Mouse (Mus musculus) midbrain, embryonic 12.5 days (tissue): ENCODE data around the gene Emc9. TPM values are rescaled to one million over a fixed set of nuclear protein-coding genes. Genes with fewer than 3 reads are reported as not detected.

Experiments
- ATAC-seq: fragments of 200-750 bp; cut with Nextera tagmentation; 2 replicates; pipeline ENCODE4 v1.8.0; 2017; ENCODE audit warnings: low read depth, moderate TSS enrichment, moderate library complexity; ENCODE audit not compliant: low FRiP score
- H3K27ac ChIP-seq: fragments of 300-500 bp; sonication (generic); replicated peaks from 2 replicates; pipeline ENCODE4 v1.5.1; 2016; ENCODE audit warnings: mild to moderate bottlenecking
- H3K27me3 ChIP-seq: fragments of 300-500 bp; sonication (generic); 2 replicates; pipeline ENCODE4 v1.6.1; 2016; ENCODE audit warnings: mild to moderate bottlenecking
- H3K36me3 ChIP-seq: fragments of 300-500 bp; sonication (generic); 2 replicates; pipeline ENCODE4 v1.6.1; 2016
- H3K4me1 ChIP-seq: fragments of 300-500 bp; sonication (generic); 2 replicates; pipeline ENCODE4 v1.6.1; 2016
- H3K4me2 ChIP-seq: fragments of 300-500 bp; sonication (generic); replicated peaks from 2 replicates; pipeline ENCODE4 v1.6.1; 2016; ENCODE audit warnings: mild to moderate bottlenecking, moderate library complexity
- H3K4me3 ChIP-seq: fragments of 300-500 bp; sonication (generic); 2 replicates; pipeline ENCODE4 v1.5.1; 2016; ENCODE audit warnings: mild to moderate bottlenecking
- H3K9ac ChIP-seq: fragments of 300-500 bp; sonication (generic); replicated peaks from 2 replicates; pipeline ENCODE4 v1.6.1; 2016; ENCODE audit warnings: mild to moderate bottlenecking, moderate library complexity
- H3K9me3 ChIP-seq: fragments of 300-500 bp; sonication (generic); 2 replicates; pipeline ENCODE4 v1.6.1; 2016; ENCODE audit warnings: mild to moderate bottlenecking
- WGBS: fragments of 180-500 bp; shearing (Covaris S2); methylation state at CpG from one replicate; pipeline ENCODE4 v1.1.7; 2016; 5-methylcytosine and 5-hydroxymethylcytosine counted together
- polyA plus RNA-seq: library from polyadenylated mRNA; unstranded; fragments of >200 nt; fragmentation: Nextera tagmentation; extraction: Ambion mirVana; gene quantifications from 2 replicates; pipeline ENCODE4 v1.2.1, GENCODE M21; 2016

Gene Emc9
- polyA plus RNA-seq, 1 experiment from 2014 or later: 6.4 TPM

- Histone ChIP-seq H3K4me1 (peaks cover 15% of the 10 kb centered on the region), H3K4me3 (no peak within 1 kb of the TSS), H3K9me3 (no peaks in the 10 kb centered on the region), H3K27me3 (no peaks in the 10 kb centered on the region), H3K9ac (no peak within 1 kb of the TSS), H3K4me2 (no peak within 1 kb of the TSS), H3K36me3 (peaks cover 9% of the 10 kb centered on the region; the same call in 1 of the 2 replicates), H3K27ac (no peak within 1 kb of the TSS)
- ATAC-seq: no peak
- WGBS: 85% methylated on average over 8 of the region's 8 CpGs
These were observed 9.8 kb downstream of the Emc9 start, which contains the start of gene Fitm1 for GRCm38 (mm10) chr14:55575302-55575701. TSS of gene Fitm1 (plus strand) at chr14:55575617.

GRCm38 (mm10) chr14:55571760-55572159 lies 13.3 kb downstream of the Emc9 start:
- Histone ChIP-seq H3K4me3 (no peak overlapping the region), H3K9me3 (no peaks in the 10 kb centered on the region), H3K27ac (no peak overlapping the region), H3K9ac (no peak overlapping the region), H3K36me3 (peaks cover 38% of the 10 kb centered on the region), H3K4me1 (no peaks in the 10 kb centered on the region), H3K4me2 (no peak overlapping the region), H3K27me3 (no peaks in the 10 kb centered on the region)
- ATAC-seq: no peak

- H3K27me3 ChIP-seq: no peaks in the 10 kb centered on the region
- no peaks in the 10 kb centered on the region for H3K9me3 ChIP-seq
- H3K27ac ChIP-seq: no peak overlapping the region
- H3K4me1 ChIP-seq: no peaks in the 10 kb centered on the region
- H3K4me3 ChIP-seq: no peak overlapping the region
- H3K4me2 ChIP-seq: no peak overlapping the region
- peaks cover 50% of the 10 kb centered on the region for H3K36me3 ChIP-seq
- WGBS: 92% methylated on average over 2 of the region's 2 CpGs
- ATAC-seq: no peak
- H3K9ac ChIP-seq: no peak overlapping the region
These were observed 14.5 kb downstream of the Emc9 start for GRCm38 (mm10) chr14:55570588-55570987.

DNA sequence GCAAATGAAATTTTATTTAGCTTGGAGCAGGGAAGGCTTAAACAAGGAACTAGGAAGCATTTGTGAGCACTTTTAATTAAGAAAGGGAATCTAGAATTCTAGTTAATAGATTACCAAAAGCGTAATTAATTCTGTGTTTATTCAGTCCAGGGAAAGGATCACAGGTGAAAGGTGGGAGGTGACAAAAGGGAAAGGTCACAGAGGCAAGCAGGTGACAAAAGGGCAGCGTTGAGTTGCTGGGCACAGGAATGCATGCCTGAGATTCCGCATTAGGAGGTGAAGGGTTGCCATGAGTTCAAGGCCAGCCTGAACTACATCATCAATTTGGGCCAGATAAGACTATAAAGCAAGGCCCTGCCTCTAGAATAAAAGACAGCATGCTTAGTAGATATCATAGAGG lies 17.6 kb downstream of the Emc9 start:
- WGBS: 90% methylated on average over 3 of the region's 3 CpGs
- Histone ChIP-seq H3K9me3 (no peaks in the 10 kb centered on the region), H3K4me3 (no peak overlapping the region), H3K9ac (no peak overlapping the region), H3K36me3 (peaks cover 74% of the 10 kb centered on the region), H3K27ac (no peak overlapping the region), H3K4me2 (no peak overlapping the region), H3K4me1 (no peaks in the 10 kb centered on the region), H3K27me3 (no peaks in the 10 kb centered on the region)
- ATAC-seq: no peak

- H3K36me3 ChIP-seq: peaks cover 73% of the 10 kb centered on the region
These were observed 19.4 kb downstream of the Emc9 start for GRCm38 (mm10) chr14:55565748-55566147.

DNA sequence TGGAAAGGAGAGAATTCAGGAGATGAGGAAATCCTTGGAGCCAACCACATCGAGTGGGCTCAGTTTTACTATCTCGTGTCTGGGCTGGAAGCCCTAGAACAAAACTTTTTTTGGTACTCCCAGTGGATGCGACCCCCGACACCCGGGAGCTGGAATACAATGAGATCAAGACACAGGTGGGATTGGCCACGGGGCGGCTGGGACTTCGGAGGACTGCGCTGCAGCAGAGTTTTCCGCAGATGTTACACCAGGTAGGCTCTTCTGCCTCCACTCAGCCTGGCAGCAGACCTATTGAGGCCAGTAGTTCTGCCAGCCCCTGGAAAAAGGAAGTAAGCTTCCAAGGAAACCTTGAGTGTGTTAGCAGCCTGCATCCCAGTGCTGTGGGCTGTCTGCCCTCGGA lies 21.9 kb downstream of the Emc9 start:
- no peak for ATAC-seq
- Histone ChIP-seq H3K27ac (no peak overlapping the region), H3K27me3 (no peaks in the 10 kb centered on the region), H3K9me3 (no peaks in the 10 kb centered on the region), H3K9ac (no peak overlapping the region), H3K4me1 (peaks cover 16% of the 10 kb centered on the region), H3K36me3 (peaks cover 50% of the 10 kb centered on the region), H3K4me3 (no peak overlapping the region), H3K4me2 (no peak overlapping the region)
- 93% methylated on average over 11 of the region's 11 CpGs for WGBS

More at GRCm38 (mm10) chr14:55565748-55566147, 19.4 kb downstream of the Emc9 start:
- ATAC-seq: no peak
- H3K27ac ChIP-seq: no peak overlapping the region
- no peak overlapping the region for H3K9ac ChIP-seq
- H3K4me3 ChIP-seq: no peak overlapping the region
- no peaks in the 10 kb centered on the region for H3K27me3 ChIP-seq
- 86% methylated on average over 3 of the region's 3 CpGs for WGBS
- no peaks in the 10 kb centered on the region for H3K9me3 ChIP-seq
- no peak overlapping the region for H3K4me2 ChIP-seq
- peaks cover 13% of the 10 kb centered on the region for H3K4me1 ChIP-seq

GRCm38 (mm10) chr14:55561860-55562259 lies 23.2 kb downstream of the Emc9 start:
- Histone ChIP-seq H3K9me3 (no peaks in the 10 kb centered on the region), H3K4me2 (peak overlapping the region; percentile 86), H3K36me3 (peaks cover 37% of the 10 kb centered on the region), H3K4me1 (peaks cover 17% of the 10 kb centered on the region), H3K4me3 (no peak overlapping the region), H3K27ac (no peak overlapping the region), H3K27me3 (no peaks in the 10 kb centered on the region), H3K9ac (no peak overlapping the region)
- ATAC-seq: no peak
- WGBS: 91% methylated on average over 10 of the region's 10 CpGs

DNA sequence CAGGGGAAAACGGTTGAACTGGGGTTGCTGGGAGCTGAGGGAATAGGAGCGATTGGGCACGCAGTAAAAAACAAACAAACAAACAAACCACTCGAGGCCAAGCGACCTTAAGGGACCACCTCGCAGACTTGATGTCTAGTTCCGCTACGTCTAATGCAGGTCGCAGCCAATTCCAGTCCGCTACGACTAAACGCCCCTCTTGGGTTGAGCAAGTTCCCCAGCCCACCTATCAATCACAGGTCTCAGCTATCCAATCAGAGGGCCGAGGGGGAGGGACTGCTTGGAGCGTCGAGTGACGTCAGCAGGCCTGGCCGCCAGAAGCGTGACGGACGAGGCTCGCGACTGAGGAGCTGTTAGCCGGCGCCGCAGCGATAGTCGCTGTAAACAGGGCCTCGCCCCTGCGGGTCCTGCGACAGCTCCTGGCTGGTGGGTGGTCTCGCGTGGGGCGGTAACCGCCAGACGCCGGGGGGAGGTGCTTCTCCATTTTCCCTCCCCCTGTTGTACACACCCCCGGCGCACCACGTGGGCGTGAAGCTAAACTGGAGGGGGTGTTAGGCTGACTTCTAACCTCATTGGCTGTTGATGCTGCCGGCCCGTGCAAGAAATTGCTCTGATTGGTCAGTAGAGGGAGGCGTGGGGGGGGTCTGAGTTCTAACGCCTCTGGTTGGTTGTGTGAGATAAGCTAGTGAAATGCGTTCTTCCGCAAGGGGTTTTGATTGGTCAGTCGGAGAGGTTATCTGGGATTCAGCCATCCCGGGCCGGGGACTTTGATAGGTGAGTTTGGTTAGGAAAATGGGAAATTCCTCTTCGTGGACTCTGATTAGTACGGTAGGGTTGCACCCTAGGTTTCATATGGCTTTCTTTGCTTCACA lies 24.7 kb downstream of the Emc9 start, which contains the start of gene A730061H03Rik:
TSS of gene A730061H03Rik (minus strand) at position 205 of the 872 bp plus-strand sequence.
- H3K4me3 ChIP-seq: peak within 1 kb of the TSS; percentile 65
- peak within 1 kb of the TSS; percentile 98 for H3K27ac ChIP-seq
- peak within 1 kb of the TSS; percentile 74 for H3K9ac ChIP-seq
- H3K4me2 ChIP-seq: peak within 1 kb of the TSS; percentile 86
- WGBS: under 1% methylated on average over 51 of the region's 51 CpGs
- no peaks in the 10 kb centered on the region for H3K27me3 ChIP-seq
- no peaks in the 10 kb centered on the region for H3K9me3 ChIP-seq
- peak; percentile 96 for ATAC-seq
- H3K4me1 ChIP-seq: peaks cover 18% of the 10 kb centered on the region
- H3K36me3 ChIP-seq: peaks cover 22% of the 10 kb centered on the region

DNA sequence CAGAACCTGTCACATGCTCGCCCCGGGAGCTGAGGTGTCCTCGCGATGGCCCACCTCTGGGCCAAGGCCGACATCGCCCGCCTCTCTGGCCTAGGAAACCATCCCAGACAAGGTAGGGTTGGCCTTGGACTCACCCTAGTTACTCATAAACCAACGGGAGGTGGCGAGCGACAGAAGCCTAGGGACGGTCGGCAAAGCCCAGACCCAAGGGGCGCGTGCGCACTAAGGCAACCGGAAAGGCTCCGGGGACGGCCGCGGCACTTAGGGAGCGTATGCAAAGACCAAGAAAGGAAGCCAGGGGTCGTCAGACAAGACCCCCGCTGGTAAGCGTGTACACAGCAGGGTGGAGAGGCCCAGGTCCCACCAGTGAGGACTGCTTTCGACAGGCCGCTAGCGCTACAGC lies 25.3 kb downstream of the Emc9 start, which contains the start of gene Dcaf11:
TSS of gene Dcaf11 (plus strand) at position 208 of the 403 bp plus-strand sequence.
- ATAC-seq: peak; percentile 79

GRCm38 (mm10) chr14:55558740-55559448 lies 26.2 kb downstream of the Emc9 start:
- ATAC-seq: no peak
- Histone ChIP-seq H3K4me3 (peak overlapping the region; percentile 65), H3K9ac (peak overlapping the region; percentile 74; the same call in 1 of the 2 replicates), H3K9me3 (no peaks in the 10 kb centered on the region), H3K27me3 (no peaks in the 10 kb centered on the region), H3K4me2 (peak overlapping the region; percentile 86), H3K4me1 (peaks cover 18% of the 10 kb centered on the region), H3K36me3 (peaks cover 7% of the 10 kb centered on the region), H3K27ac (no peak overlapping the region)
- 63% methylated on average over 6 of the region's 6 CpGs for WGBS

More for the DNA sequence above, 25.3 kb downstream of the Emc9 start, which contains the start of gene Dcaf11:
- Histone ChIP-seq H3K9me3 (no peaks in the 10 kb centered on the region), H3K4me1 (peaks cover 18% of the 10 kb centered on the region), H3K4me2 (peak within 1 kb of the TSS; percentile 86), H3K4me3 (peak within 1 kb of the TSS; percentile 65), H3K36me3 (peaks cover 16% of the 10 kb centered on the region), H3K9ac (peak within 1 kb of the TSS; percentile 74), H3K27me3 (no peaks in the 10 kb centered on the region), H3K27ac (peak within 1 kb of the TSS; percentile 98)
- WGBS: under 1% methylated on average over 27 of the region's 27 CpGs

DNA sequence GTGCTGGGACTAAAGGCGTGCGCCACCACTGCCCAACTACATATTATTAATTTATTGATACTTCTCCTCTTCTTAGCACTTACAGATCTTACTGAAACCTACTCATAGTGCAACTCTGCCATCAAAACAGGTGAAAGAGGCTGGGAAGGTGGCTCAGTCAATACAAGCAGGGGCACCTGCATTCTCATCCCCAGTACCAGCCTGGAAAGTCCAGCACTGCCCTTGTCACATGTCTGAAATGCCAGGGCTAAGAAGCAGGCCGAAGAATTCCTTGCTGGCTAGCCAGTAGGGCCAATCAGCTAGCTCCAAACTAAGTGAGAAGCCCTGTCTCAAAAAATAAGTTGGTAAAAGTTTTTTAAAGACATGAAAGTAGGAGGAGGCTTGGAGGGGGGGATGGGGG lies 27.5 kb downstream of the Emc9 start:
- Histone ChIP-seq H3K27me3 (no peaks in the 10 kb centered on the region), H3K4me1 (peaks cover 18% of the 10 kb centered on the region), H3K27ac (no peak overlapping the region), H3K9me3 (no peaks in the 10 kb centered on the region), H3K4me3 (no peak overlapping the region), H3K4me2 (no peak overlapping the region), H3K36me3 (no peaks in the 10 kb centered on the region), H3K9ac (no peak overlapping the region)
- ATAC-seq: no peak
- 90% methylated on average over 3 of the region's 3 CpGs for WGBS

GRCm38 (mm10) chr14:55557003-55557402 lies 28.1 kb downstream of the Emc9 start:
- no peaks in the 10 kb centered on the region for H3K9me3 ChIP-seq
- H3K4me1 ChIP-seq: peaks cover 15% of the 10 kb centered on the region
- WGBS: 29% methylated on average over 5 of the region's 5 CpGs
- no peak overlapping the region for H3K9ac ChIP-seq
- H3K27ac ChIP-seq: no peak overlapping the region
- no peaks in the 10 kb centered on the region for H3K27me3 ChIP-seq
- no peak overlapping the region for H3K4me3 ChIP-seq
- H3K36me3 ChIP-seq: no peaks in the 10 kb centered on the region
- no peak overlapping the region for H3K4me2 ChIP-seq
- no peak for ATAC-seq
